Mouse (Mus musculus): Measurements from ENCODE around the gene Gm44973. TPM values are rescaled to one million over a fixed set of nuclear protein-coding genes. Genes with fewer than 3 reads are reported as not detected.
A peak's percentile ranks its signal among the peaks of the same experiment; 100 is the strongest.
"Not testable (repeated sequence)": the region's sequence is repeated elsewhere in the genome, so short reads cannot be mapped to it uniquely, and the experiment has no call there.

Gene Gm44973
- polyA plus RNA-seq, 1 experiment = not detected

- peak; percentile 59 to 82 for DNase-seq (ENCODE audit: low read depth in 1 of 2, low spot score in 2 of 2)
- Histone ChIP-seq H3K27ac (ENCODE audit: insufficient read depth, low read length) (peak overlapping the region; percentile 96), H3K4me3 (ENCODE audit: extremely low read depth, insufficient read depth, insufficient read length) (peak overlapping the region; percentile 84), H3K27me3 (ENCODE audit: control insufficient read depth, insufficient read depth, low read length) (no peaks in the 10 kb centered on the region), H3K36me3 (ENCODE audit: control insufficient read depth, insufficient read depth, low read length) (peaks cover 12% of the 10 kb centered on the region), H3K4me1 (ENCODE audit: control insufficient read depth, insufficient read depth, insufficient read length) (peaks cover 8% of the 10 kb centered on the region; the same call in 1 of the 2 replicates)
- WGBS = under 1% methylated on average over 47 of the region's 51 CpGs
- TF ChIP-seq CTCF (IDR thresholded peaks at IDR 0.05; ENCODE audit: extremely low read depth, insufficient read depth, insufficient read length, insufficient replicate concordance) (no peak), POLR2A (IDR thresholded peaks at IDR 0.05; ENCODE audit: low read depth, low read length) (no peak)
Measured at GRCm38 (mm10) chr7:5062360-5063001, 47.2 kb downstream of the Gm44973 start.

GRCm38 (mm10) chr7:5064886-5065285 is 49.6 kb downstream of the Gm44973 start:
- 82% methylated on average over 6 of the region's 6 CpGs for WGBS
- Histone ChIP-seq H3K36me3 (ENCODE audit: control insufficient read depth, insufficient read depth, low read length) (peaks cover 32% of the 10 kb centered on the region), H3K27ac (ENCODE audit: insufficient read depth, low read length) (no peak overlapping the region), H3K4me3 (ENCODE audit: extremely low read depth, insufficient read depth, insufficient read length) (no peak overlapping the region), H3K27me3 (ENCODE audit: control insufficient read depth, insufficient read depth, low read length) (no peaks in the 10 kb centered on the region), H3K4me1 (ENCODE audit: control insufficient read depth, insufficient read depth, insufficient read length) (peaks cover 8% of the 10 kb centered on the region; the same call in 1 of the 2 replicates)
- no peak for DNase-seq (ENCODE audit: low read depth in 1 of 2, low spot score in 2 of 2)
- TF ChIP-seq POLR2A (IDR thresholded peaks at IDR 0.05; ENCODE audit: low read depth, low read length) = no peak
- TF ChIP-seq CTCF (IDR thresholded peaks at IDR 0.05; ENCODE audit: extremely low read depth, insufficient read depth, insufficient read length, insufficient replicate concordance) = no peak

- no peak overlapping the region for H3K27ac ChIP-seq (ENCODE audit: insufficient read depth, low read length)
- DNase-seq (ENCODE audit: low read depth in 1 of 2, low spot score in 2 of 2) = no peak
- no peak overlapping the region for H3K4me3 ChIP-seq (ENCODE audit: extremely low read depth, insufficient read depth, insufficient read length)
- no peaks in the 10 kb centered on the region for H3K4me1 ChIP-seq (ENCODE audit: control insufficient read depth, insufficient read depth, insufficient read length)
- WGBS = 68% methylated on average over 1 of the region's 1 CpGs
- peaks cover 77% of the 10 kb centered on the region for H3K36me3 ChIP-seq (ENCODE audit: control insufficient read depth, insufficient read depth, low read length)
- no peak for TF ChIP-seq POLR2A (IDR thresholded peaks at IDR 0.05; ENCODE audit: low read depth, low read length)
- TF ChIP-seq CTCF (IDR thresholded peaks at IDR 0.05; ENCODE audit: extremely low read depth, insufficient read depth, insufficient read length, insufficient replicate concordance) = no peak
- H3K27me3 ChIP-seq (ENCODE audit: control insufficient read depth, insufficient read depth, low read length) = no peaks in the 10 kb centered on the region
Measured at GRCm38 (mm10) chr7:5073586-5073985, 58.3 kb downstream of the Gm44973 start.

- no peak for DNase-seq (ENCODE audit: low read depth in 1 of 2, low spot score in 2 of 2)
- H3K4me3 ChIP-seq (ENCODE audit: extremely low read depth, insufficient read depth, insufficient read length) = no peak overlapping the region
- no peak overlapping the region for H3K27ac ChIP-seq (ENCODE audit: insufficient read depth, low read length)
- no peaks in the 10 kb centered on the region for H3K27me3 ChIP-seq (ENCODE audit: control insufficient read depth, insufficient read depth, low read length)
- no peaks in the 10 kb centered on the region; the same call in 1 of the 2 replicates for H3K4me1 ChIP-seq (ENCODE audit: control insufficient read depth, insufficient read depth, insufficient read length)
- WGBS = 93% methylated on average over 5 of the region's 5 CpGs
- no peak for TF ChIP-seq CTCF (IDR thresholded peaks at IDR 0.05; ENCODE audit: extremely low read depth, insufficient read depth, insufficient read length, insufficient replicate concordance)
- TF ChIP-seq POLR2A (IDR thresholded peaks at IDR 0.05; ENCODE audit: low read depth, low read length) = no peak
- H3K36me3 ChIP-seq (ENCODE audit: control insufficient read depth, insufficient read depth, low read length) = peaks cover 66% of the 10 kb centered on the region
Measured at GRCm38 (mm10) chr7:5074984-5075383, 59.7 kb downstream of the Gm44973 start.

- H3K4me3 ChIP-seq (ENCODE audit: extremely low read depth, insufficient read depth, insufficient read length) = no peak overlapping the region
- no peak for DNase-seq (ENCODE audit: low read depth in 1 of 2, low spot score in 2 of 2)
- 86% methylated on average over 2 of the region's 2 CpGs for WGBS
- no peaks in the 10 kb centered on the region for H3K27me3 ChIP-seq (ENCODE audit: control insufficient read depth, insufficient read depth, low read length)
- H3K4me1 ChIP-seq (ENCODE audit: control insufficient read depth, insufficient read depth, insufficient read length) = peaks cover 7% of the 10 kb centered on the region; the same call in 1 of the 2 replicates
- H3K36me3 ChIP-seq (ENCODE audit: control insufficient read depth, insufficient read depth, low read length) = peaks cover 49% of the 10 kb centered on the region
- TF ChIP-seq POLR2A (IDR thresholded peaks at IDR 0.05; ENCODE audit: low read depth, low read length) = no peak
- no peak for TF ChIP-seq CTCF (IDR thresholded peaks at IDR 0.05; ENCODE audit: extremely low read depth, insufficient read depth, insufficient read length, insufficient replicate concordance)
- no peak overlapping the region for H3K27ac ChIP-seq (ENCODE audit: insufficient read depth, low read length)
Measured at GRCm38 (mm10) chr7:5076931-5077330, 61.6 kb downstream of the Gm44973 start.

GRCm38 (mm10) chr7:5079365-5080009 is 64.2 kb downstream of the Gm44973 start:
- peaks cover 29% of the 10 kb centered on the region for H3K36me3 ChIP-seq (ENCODE audit: control insufficient read depth, insufficient read depth, low read length)
- not testable (repeated sequence) for H3K27me3 ChIP-seq (ENCODE audit: control insufficient read depth, insufficient read depth, low read length); DNase-seq (ENCODE audit: low read depth in 1 of 2, low spot score in 2 of 2)
- WGBS = 55% methylated on average over 10 of the region's 13 CpGs
- H3K27ac ChIP-seq (ENCODE audit: insufficient read depth, low read length) = peak overlapping the region; percentile 76
- H3K4me3 ChIP-seq (ENCODE audit: extremely low read depth, insufficient read depth, insufficient read length) = peak overlapping the region; percentile 90
- H3K4me1 ChIP-seq (ENCODE audit: control insufficient read depth, insufficient read depth, insufficient read length) = peaks cover 19% of the 10 kb centered on the region; the same call in 1 of the 2 replicates

All from spleen, adult 2 months (tissue).